Comparison of ENCODE assay signal across 17 mouse cellular contexts in genomic region chr10:123110548-123110947, GRCm38 (mm10). TPM values are rescaled to one million over a fixed set of nuclear protein-coding genes. Genes with fewer than 3 reads are reported as not detected.
DNase-seq lines count a peak whose midpoint lies in the region; ATAC-seq and TF ChIP-seq lines count a peak whose summit lies in the region.
"Had no signal": no experiment of that assay in that cellular context is flagged by ENCODE, and none has a peak within 500 bp of the region (broad histone marks: within the 10 kb centered on the region; RNA-seq: fewer than 3 reads in every experiment).

No protein-coding gene starts in this region.

- H3K9me3 ChIP-seq in lung, embryonic 16.5 days (ENCODE audit: control insufficient read depth, low read length): no peaks in the 10 kb centered on the region
- H3K9me3 ChIP-seq in intestine, embryonic 16.5 days (ENCODE audit: control insufficient read depth, low read length): no peaks in the 10 kb centered on the region
- H3K9me3 ChIP-seq: G1E had no signal

- ATAC-seq in frontal cortex, adult (ENCODE audit: low TSS enrichment): peak; percentile 53
- ATAC-seq in lung, embryonic 16.5 days (ENCODE audit: low read depth): peak; percentile 77
- peak; percentile 36 for ATAC-seq in intestine, embryonic 16.5 days

- peaks cover 11% of the 10 kb centered on the region; the same call in 1 of the 2 replicates for H3K36me3 ChIP-seq in lung, embryonic 16.5 days (ENCODE audit: control insufficient read depth, insufficient read depth, low read length)
- H3K36me3 ChIP-seq in intestine, embryonic 16.5 days (ENCODE audit: control insufficient read depth, insufficient read depth, low read length): 0 out of 2 replicates have a peak, but pooled peaks cover 3% of the 10 kb centered on the region

- no peak for TF ChIP-seq POLR2A in brain, embryonic 14.5 days (IDR thresholded peaks at IDR 0.05; ENCODE audit: borderline replicate concordance, extremely low read depth, insufficient read depth, insufficient read length, poor library complexity, severe bottlenecking)

- TF ChIP-seq CTCF in brain, embryonic 14.5 days (IDR thresholded peaks at IDR 0.05; ENCODE audit: borderline replicate concordance, extremely low read depth, insufficient read depth, insufficient read length): no peak

- no peaks in the 10 kb centered on the region for H3K27me3 ChIP-seq in lung, embryonic 16.5 days (ENCODE audit: control insufficient read depth, insufficient read depth, low read depth, low read length)
- H3K27me3 ChIP-seq in intestine, embryonic 16.5 days (replicated peaks; ENCODE audit: control insufficient read depth, insufficient read depth, low read length): no peaks in the 10 kb centered on the region

- H3K9ac ChIP-seq in lung, embryonic 16.5 days (ENCODE audit: low read length): no peak overlapping the region
- H3K9ac ChIP-seq in intestine, embryonic 16.5 days (ENCODE audit: low read depth, low read length): no peak overlapping the region
- H3K9ac ChIP-seq: liver, embryonic 14.5 days had no signal

- no peak for DNase-seq in frontal cortex, adult 2 months (ENCODE audit: extremely low spot score in 1 of 2, low spot score in 1 of 2)
- no peak for DNase-seq in lung, adult 18-20 months
- peak; percentile 36 for DNase-seq in brain, embryonic 14.5 days (ENCODE audit: low read depth)
- no peak for DNase-seq in ovary, postnatal 14 days (ENCODE audit: low spot score)
- DNase-seq in right cerebral cortex, postnatal 4 days: no peak
- DNase-seq: adrenal gland, postnatal 14 days; cerebellum, postnatal 14 days; heart, adult 2 months; heart, postnatal 14 days; kidney, postnatal 10 days; left cerebral cortex, postnatal 4 days; thymus, postnatal 36 days had no signal

- no peak overlapping the region for H3K4me2 ChIP-seq in lung, embryonic 16.5 days (ENCODE audit: low read depth, low read length)
- H3K4me2 ChIP-seq in intestine, embryonic 16.5 days (ENCODE audit: low read depth, low read length): no peak overlapping the region

- no peak overlapping the region for H3K4me3 ChIP-seq in lung, embryonic 16.5 days (ENCODE audit: low read length)
- no peak overlapping the region for H3K4me3 ChIP-seq in intestine, embryonic 16.5 days (ENCODE audit: low read length)
- H3K4me3 ChIP-seq: heart, adult 2 months had no signal

- no peak overlapping the region for H3K27ac ChIP-seq in lung, embryonic 16.5 days (ENCODE audit: low read length)
- no peak overlapping the region for H3K27ac ChIP-seq in intestine, embryonic 16.5 days (ENCODE audit: low read length)
- H3K27ac ChIP-seq: heart, adult 2 months; liver, embryonic 14.5 days had no signal

- H3K4me1 ChIP-seq in lung, embryonic 16.5 days (replicated peaks; ENCODE audit: control insufficient read depth, insufficient read depth, low read length): peaks cover 8% of the 10 kb centered on the region
- no peaks in the 10 kb centered on the region for H3K4me1 ChIP-seq in intestine, embryonic 16.5 days (ENCODE audit: control insufficient read depth, insufficient read depth, low read length)

- 52% methylated on average over 11 of the region's 11 CpGs for WGBS in lung, embryonic 16.5 days
- 83% methylated on average over 11 of the region's 11 CpGs for WGBS in intestine, embryonic 16.5 days

RNA-seq across cellular contexts. Expression of gene Mon2, which starts 34.2 kb away (rescaled TPM):
- 48.4 and 54.6 TPM in 2 replicates for polyA plus RNA-seq in frontal cortex, adult 2 months (2012; rRNA removed)
- polyA plus RNA-seq in lung, embryonic 16.5 days (2015; fragmentation: Nextera tagmentation; extraction: Ambion mirVana): 16.2 and 19.3 TPM in 2 replicates
- polyA plus RNA-seq in brain, embryonic 14.5 days (2012; rRNA removed): 53.6 and 55.9 TPM in 2 replicates
- 11.7 and 13.4 TPM in 2 replicates for polyA plus RNA-seq in intestine, embryonic 16.5 days (2015; fragmentation: Nextera tagmentation; extraction: Ambion mirVana)
